Mouse (Mus musculus) ES-E14 (cell line): ENCODE measurements around the gene Gsg1l2. TPM values are rescaled to one million over a fixed set of nuclear protein-coding genes. Genes with fewer than 3 reads are reported as not detected.

Source experiments
- DNase-seq: peaks from one replicate; pipeline ENCODE4 v3.0.0-alpha.2; 2013; ENCODE audit warnings: low read depth, low spot score
- H3K27ac ChIP-seq: 2 replicates; pipeline ENCODE4 v1.5.1; 2012; ENCODE audit warnings: low read depth, mild to moderate bottlenecking, low read length, moderate library complexity, mixed read lengths; ENCODE audit not compliant: poor library complexity, insufficient read depth, severe bottlenecking
- H3K36me3 ChIP-seq: 2 replicates; pipeline ENCODE4 v1.6.1; 2012; ENCODE audit warnings: mild to moderate bottlenecking, low read length, moderate library complexity, mixed read lengths; ENCODE audit not compliant: control insufficient read depth, poor library complexity, insufficient read depth, severe bottlenecking
- H3K4me1 ChIP-seq, 2 experiments: fragments of 150-350 bp in 1 of 2; sonication (generic) in 1 of 2; 2 replicates each; pipeline ENCODE4 v1.6.1; 2012; ENCODE audit warnings: low read length in 2 of 2, mild to moderate bottlenecking in 1 of 2, mixed read lengths in 1 of 2; ENCODE audit not compliant: control insufficient read depth in 2 of 2, insufficient read depth in 2 of 2, poor library complexity in 1 of 2
- H3K4me3 ChIP-seq, 2 experiments: fragments of 150-350 bp in 1 of 2; sonication (generic) in 1 of 2; 2 replicates each; pipeline ENCODE4 v1.5.1; 2012; ENCODE audit warnings: low read length in 2 of 2, low read depth in 1 of 2, mild to moderate bottlenecking in 1 of 2, mixed read lengths in 1 of 2; ENCODE audit not compliant: insufficient read depth in 1 of 2, poor library complexity in 1 of 2, severe bottlenecking in 1 of 2
- H3K9ac ChIP-seq: 2 replicates; pipeline ENCODE4 v1.6.1; 2012; ENCODE audit warnings: low read depth, mild to moderate bottlenecking, low read length, mixed read lengths; ENCODE audit not compliant: poor library complexity, insufficient read depth, severe bottlenecking
- H3K9me3 ChIP-seq: fragments of 150-350 bp; sonication (generic); 2 replicates; pipeline ENCODE4 v1.6.1; 2012; ENCODE audit warnings: low read depth, mild to moderate bottlenecking, low read length; ENCODE audit not compliant: control insufficient read depth, insufficient read depth
- CHD2 ChIP-seq: IDR thresholded peaks from 2 replicates; pipeline ENCODE4 v1.6.1; 2014; ENCODE audit warnings: mild to moderate bottlenecking, low read depth, low read length, inconsistent platforms
- HCFC1 ChIP-seq: IDR thresholded peaks from 2 replicates; pipeline ENCODE4 v1.6.1; 2012; ENCODE audit warnings: low read length, inconsistent platforms, borderline replicate concordance; ENCODE audit not compliant: insufficient read depth
- MAFK ChIP-seq: IDR thresholded peaks from 2 replicates; pipeline ENCODE4 v1.6.1; 2014; ENCODE audit warnings: mild to moderate bottlenecking, low read depth, low read length, inconsistent platforms; ENCODE audit not compliant: insufficient read depth
- ZC3H11A ChIP-seq: IDR thresholded peaks from 2 replicates; pipeline ENCODE4 v1.6.1; 2012; ENCODE audit warnings: low read depth, mild to moderate bottlenecking, inconsistent platforms, low read length, borderline replicate concordance
- ZNF384 ChIP-seq: IDR thresholded peaks from 2 replicates; pipeline ENCODE4 v1.6.1; 2012; ENCODE audit warnings: low read depth, low read length, inconsistent platforms
- in situ Hi-C, 2 experiments: fragments of 600-800 bp; cut with MboI; formaldehyde crosslinking; loops; one replicate each; pipeline ENCODE4 v1.15.1; 2025; ENCODE audit warnings: low sequenced_read_pairs in 2 of 2, inconsistent platforms in 1 of 2; ENCODE audit not compliant: unreplicated experiment in 2 of 2
- total RNA-seq: library from RNA; depleted of rRNA; stranded (reverse); fragments of 300-350 nt; gene quantifications from 2 replicates; pipeline ENCODE4 v1.2.3, GENCODE M21; 2012

The Gsg1l2 gene
- total RNA-seq, 1 experiment = not detected

GRCm38 (mm10) chr11:67757373-67758167 is 16.8 kb upstream of the Gsg1l2 start:
- Histone ChIP-seq H3K4me3 (no peak overlapping the region), H3K27ac (no peak overlapping the region), H3K9ac (no peak overlapping the region), H3K9me3 (no peaks in the 10 kb centered on the region), H3K36me3 (no peaks in the 10 kb centered on the region), H3K4me1 (no peaks in the 10 kb centered on the region)
- in situ Hi-C loops = no loop called here
- TF ChIP-seq CHD2 (no peak), MAFK (no peak), ZNF384 (no peak), HCFC1 (no peak), ZC3H11A (no peak)
- peak; percentile 20 for DNase-seq

- DNase-seq = no peak
- TF ChIP-seq MAFK (no peak), ZNF384 (no peak)
- Histone ChIP-seq H3K4me1 (no peaks in the 10 kb centered on the region), H3K4me3 (no peak within 1 kb of the TSS), H3K9ac (no peak within 1 kb of the TSS), H3K9me3 (no peaks in the 10 kb centered on the region), H3K36me3 (no peaks in the 10 kb centered on the region), H3K27ac (no peak within 1 kb of the TSS)
- in situ Hi-C loops = no loop called here
Observed at GRCm38 (mm10) chr11:67771053-67771452, 3.4 kb upstream of the Gsg1l2 start, which contains the start of gene Glp2r. Glp2r (minus strand) TSS chr11:67771153.

DNA sequence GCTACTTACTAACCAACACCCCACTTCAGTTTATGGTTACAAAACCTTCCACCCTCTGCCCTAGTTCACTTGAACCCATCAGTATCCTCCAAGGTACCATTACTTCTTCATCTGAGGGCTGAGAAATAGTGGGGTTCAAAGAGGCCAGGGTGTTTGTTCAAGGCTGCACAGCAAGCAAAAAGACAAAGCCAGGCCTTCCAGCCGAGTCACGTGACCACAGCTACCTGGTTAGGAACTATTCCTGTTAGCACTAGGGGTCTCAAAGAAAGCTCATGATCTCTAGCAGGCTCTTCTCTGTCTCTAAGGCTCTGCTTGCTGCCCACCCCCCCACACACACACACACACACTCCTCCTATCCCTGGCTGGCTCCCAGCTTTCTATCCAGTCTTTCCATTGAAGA is 2.7 kb upstream of the Gsg1l2 start:
- Histone ChIP-seq H3K9me3 (no peaks in the 10 kb centered on the region), H3K4me3 (no peak overlapping the region), H3K9ac (no peak overlapping the region), H3K36me3 (no peaks in the 10 kb centered on the region), H3K4me1 (no peaks in the 10 kb centered on the region), H3K27ac (no peak overlapping the region)
- in situ Hi-C loops = no loop called here
- no peak for DNase-seq
- no peak for TF ChIP-seq ZNF384
- no peak for TF ChIP-seq MAFK
- no peak for TF ChIP-seq CHD2
- no peak for TF ChIP-seq ZC3H11A
- no peak for TF ChIP-seq HCFC1

DNA sequence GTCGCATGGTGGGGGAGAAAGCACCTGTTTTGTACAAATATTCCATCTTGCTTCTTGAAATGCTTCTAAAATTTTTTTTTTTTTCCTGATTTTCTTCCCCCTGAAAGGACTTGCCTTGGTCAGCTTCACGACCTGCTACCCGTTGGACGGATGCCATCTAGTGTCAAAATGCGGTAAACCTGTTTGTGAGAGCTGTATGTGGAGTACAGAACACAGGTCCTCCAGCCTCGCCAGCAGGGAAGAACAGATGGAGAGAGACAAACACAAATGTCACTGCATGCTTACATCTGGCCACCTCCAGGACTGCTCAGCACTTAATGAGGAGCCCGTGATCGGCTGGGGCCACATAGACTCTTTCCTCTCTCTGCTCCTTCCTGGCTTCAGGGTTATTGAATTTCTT is 1.8 kb upstream of the Gsg1l2 start:
- H3K9me3 ChIP-seq = no peaks in the 10 kb centered on the region
- no peak overlapping the region for H3K4me3 ChIP-seq
- in situ Hi-C loops = no loop called here
- no peak overlapping the region for H3K27ac ChIP-seq
- no peak overlapping the region for H3K9ac ChIP-seq
- no peaks in the 10 kb centered on the region for H3K4me1 ChIP-seq
- H3K36me3 ChIP-seq = no peaks in the 10 kb centered on the region
- no peak for TF ChIP-seq MAFK
- TF ChIP-seq ZNF384 = no peak
- TF ChIP-seq ZC3H11A = no peak
- no peak for TF ChIP-seq CHD2
- no peak for TF ChIP-seq HCFC1
- DNase-seq = peak; percentile 15

GRCm38 (mm10) chr11:67790182-67790581 is 15.8 kb downstream of the Gsg1l2 start:
- Histone ChIP-seq H3K36me3 (no peaks in the 10 kb centered on the region), H3K4me1 (no peaks in the 10 kb centered on the region), H3K27ac (no peak overlapping the region), H3K9me3 (no peaks in the 10 kb centered on the region), H3K9ac (no peak overlapping the region), H3K4me3 (no peak overlapping the region)
- in situ Hi-C loops = no loop called here
- DNase-seq = no peak
- TF ChIP-seq MAFK (no peak), ZNF384 (no peak), HCFC1 (no peak), ZC3H11A (no peak)
